ENCODE assay signal across 14 mouse cellular contexts in genomic region chr2:27135935-27136334, GRCm38 (mm10). TPM values are rescaled to one million over a fixed set of nuclear protein-coding genes. Genes with fewer than 3 reads are reported as not detected.
"Had no signal": no experiment of that assay in that cellular context is flagged by ENCODE, and none has a peak within 500 bp of the region (broad histone marks: within the 10 kb centered on the region; RNA-seq: fewer than 3 reads in every experiment).

No protein-coding gene starts in this region.

- DNase-seq: lung, adult 18-20 months; lung, embryonic 14.5 days; lung, postnatal 10 days; lung, postnatal 4 days; retina, postnatal 1 day; right cerebral cortex, adult 18-20 months; right cerebral cortex, postnatal 25 days; right cerebral cortex, postnatal 4 days; spleen, adult 18-20 months; thymus, adult 18-20 months; thymus, postnatal 14 days; thymus, postnatal 36 days had no signal

RNA-seq across cellular contexts. Expression of gene Fam163b, which starts 6.4 kb away (rescaled TPM):
- total RNA-seq: megakaryocyte, adult 5-6 weeks; megakaryocyte-erythroid progenitor cell, adult 5-6 weeks had no signal

RNA-seq across cellular contexts. Expression of gene Dbh, which starts 29.1 kb away (rescaled TPM):
- total RNA-seq: megakaryocyte, adult 5-6 weeks; megakaryocyte-erythroid progenitor cell, adult 5-6 weeks had no signal

RNA-seq across cellular contexts. Expression of gene Adamtsl2, which starts 56.8 kb away (rescaled TPM):
- total RNA-seq: megakaryocyte, adult 5-6 weeks; megakaryocyte-erythroid progenitor cell, adult 5-6 weeks had no signal
